Mouse (Mus musculus): ENCODE data around the gene Ppp6r1. TPM values are rescaled to one million over a fixed set of nuclear protein-coding genes. Genes with fewer than 3 reads are reported as not detected.

Gene Ppp6r1
- polyA plus RNA-seq (2016; fragmentation: Nextera tagmentation; extraction: Ambion mirVana): 10.6 and 11.7 TPM in 2 replicates

DNA sequence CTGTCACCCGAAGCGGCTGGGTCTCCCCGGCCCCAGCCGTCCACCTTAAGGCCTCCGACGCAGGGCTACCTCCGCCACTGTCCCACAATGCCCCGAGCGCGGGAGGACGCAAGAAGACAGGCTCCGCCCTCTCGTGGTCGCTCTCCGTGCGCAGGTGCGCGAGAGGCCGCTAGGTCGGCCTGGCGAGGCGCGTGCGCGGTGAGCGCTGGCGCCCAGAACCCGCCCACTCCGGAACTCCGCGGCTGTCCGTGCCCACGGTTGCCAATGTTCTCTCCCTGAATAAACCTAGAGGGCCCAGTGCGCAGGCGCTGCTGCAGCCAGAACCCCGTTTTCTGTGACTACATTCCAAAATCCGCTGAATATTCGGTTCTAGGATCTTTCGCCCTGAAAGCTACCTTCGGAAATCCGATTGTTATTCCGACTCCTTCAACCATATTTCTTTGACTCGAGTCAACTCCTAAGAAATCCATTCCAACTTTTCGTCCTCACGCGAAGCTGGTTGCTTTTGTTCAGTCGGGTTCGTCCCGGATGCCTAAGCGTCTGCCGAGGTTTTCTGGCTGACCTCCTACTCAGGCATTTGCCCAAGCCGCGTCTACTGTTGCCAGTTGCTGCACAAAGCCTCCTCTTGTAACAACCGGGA is at the start of gene Ppp6r1:
Gene Ppp6r1, minus strand, starts transcription at position 108 of the 640 bp plus-strand sequence.
- ATAC-seq (ENCODE audit: insufficient number of reproducible peaks, insufficient read depth, low FRiP score, low TSS enrichment): peak; percentile 96
- H3K4me1 ChIP-seq: peaks cover 32% of the 10 kb centered on the region
- no peaks in the 10 kb centered on the region for H3K9me3 ChIP-seq
- H3K36me3 ChIP-seq: peaks cover 5% of the 10 kb centered on the region
- H3K4me2 ChIP-seq (replicated peaks): peak within 1 kb of the TSS; percentile 66
- H3K27me3 ChIP-seq: no peaks in the 10 kb centered on the region
- peak within 1 kb of the TSS; percentile 94 for H3K27ac ChIP-seq
- peak within 1 kb of the TSS; percentile 75 for H3K4me3 ChIP-seq
- H3K9ac ChIP-seq: peak within 1 kb of the TSS; percentile 89
- under 1% methylated on average over 54 of the region's 54 CpGs for WGBS

DNA sequence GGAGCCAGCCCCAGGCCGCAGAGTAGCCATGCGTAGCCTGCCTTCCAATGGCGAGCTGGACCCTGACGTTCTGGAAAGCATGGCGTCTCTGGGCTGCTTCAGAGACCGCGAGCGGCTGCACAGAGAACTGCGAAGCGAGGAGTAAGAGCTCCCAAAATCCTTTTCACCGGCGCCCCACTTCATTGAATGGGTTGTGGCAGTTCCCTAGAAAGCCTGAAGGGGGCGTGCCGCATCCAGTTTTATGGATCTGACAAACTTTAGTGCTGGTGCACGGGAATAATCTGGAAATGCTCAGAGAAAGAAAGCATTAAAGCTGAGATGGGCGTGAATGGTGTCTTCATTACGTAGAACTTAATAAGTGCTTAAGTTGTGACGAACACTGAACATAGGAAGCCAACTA is 46.3 kb upstream of the Ppp6r1 start:
- H3K9me3 ChIP-seq: no peaks in the 10 kb centered on the region
- whole genome bisulfite sequencing: 43% methylated on average over 18 of the region's 18 CpGs
- no peak overlapping the region for H3K4me3 ChIP-seq
- peaks cover 71% of the 10 kb centered on the region for H3K36me3 ChIP-seq
- H3K4me2 ChIP-seq (replicated peaks): no peak overlapping the region
- H3K27me3 ChIP-seq: no peaks in the 10 kb centered on the region
- no peak for ATAC-seq (ENCODE audit: insufficient number of reproducible peaks, insufficient read depth, low FRiP score, low TSS enrichment)
- no peak overlapping the region for H3K9ac ChIP-seq
- peaks cover 9% of the 10 kb centered on the region; the same call in 1 of the 2 replicates for H3K4me1 ChIP-seq
- H3K27ac ChIP-seq: no peak overlapping the region

DNA sequence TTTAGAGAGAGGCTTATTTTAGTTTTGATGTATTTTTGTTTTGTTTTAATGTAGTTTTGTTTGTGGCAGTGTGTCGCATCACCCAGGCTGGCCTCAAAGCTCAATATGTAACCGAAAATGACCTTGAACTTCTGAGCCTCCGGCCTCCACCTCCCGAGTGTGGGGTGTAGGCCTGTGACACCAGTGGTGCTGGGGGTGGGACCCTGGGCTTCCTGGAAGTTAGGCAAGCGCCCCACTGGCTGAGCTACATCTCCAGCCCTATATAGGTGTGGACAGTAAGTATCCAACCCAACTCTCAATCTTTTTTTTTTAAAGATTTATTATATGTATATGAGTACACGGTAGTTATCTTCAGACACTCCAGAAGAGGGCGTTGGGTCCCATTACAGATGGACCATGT is 44.4 kb upstream of the Ppp6r1 start:
- H3K9me3 ChIP-seq: no peaks in the 10 kb centered on the region
- H3K4me3 ChIP-seq: no peak overlapping the region
- no peak overlapping the region for H3K9ac ChIP-seq
- peaks cover 71% of the 10 kb centered on the region for H3K36me3 ChIP-seq
- no peak overlapping the region for H3K27ac ChIP-seq
- H3K4me2 ChIP-seq (replicated peaks): no peak overlapping the region
- 95% methylated on average over 7 of the region's 7 CpGs for WGBS
- no peak for ATAC-seq (ENCODE audit: insufficient number of reproducible peaks, insufficient read depth, low FRiP score, low TSS enrichment)
- H3K4me1 ChIP-seq: peaks cover 9% of the 10 kb centered on the region; the same call in 1 of the 2 replicates
- no peaks in the 10 kb centered on the region for H3K27me3 ChIP-seq

DNA sequence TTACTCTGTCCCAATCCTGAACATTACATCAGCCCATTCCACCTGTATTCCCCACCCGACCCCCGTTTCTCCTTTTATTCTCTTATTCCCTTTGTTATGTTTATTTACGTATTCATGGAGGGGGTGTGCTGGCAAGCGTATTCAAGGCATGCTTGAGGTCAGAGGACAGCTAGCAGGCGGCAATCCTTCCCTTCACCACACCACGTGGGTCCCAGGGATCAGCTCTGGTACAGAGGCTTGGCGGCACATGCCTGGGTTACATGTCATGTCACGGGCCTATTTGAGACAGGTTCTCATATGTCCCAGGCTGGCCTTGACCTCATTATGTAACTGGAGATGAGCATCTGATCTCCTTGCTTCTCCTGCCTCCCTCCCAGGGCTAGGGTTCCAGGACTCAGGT is 43.5 kb upstream of the Ppp6r1 start:
- H3K9me3 ChIP-seq: no peaks in the 10 kb centered on the region
- H3K4me2 ChIP-seq (replicated peaks): no peak overlapping the region
- peaks cover 9% of the 10 kb centered on the region; the same call in 1 of the 2 replicates for H3K4me1 ChIP-seq
- ATAC-seq (ENCODE audit: insufficient number of reproducible peaks, insufficient read depth, low FRiP score, low TSS enrichment): no peak
- no peak overlapping the region for H3K27ac ChIP-seq
- H3K4me3 ChIP-seq: no peak overlapping the region
- H3K9ac ChIP-seq: no peak overlapping the region
- 29% methylated on average over 8 of the region's 8 CpGs for WGBS
- H3K36me3 ChIP-seq: peaks cover 67% of the 10 kb centered on the region
- H3K27me3 ChIP-seq: no peaks in the 10 kb centered on the region

DNA sequence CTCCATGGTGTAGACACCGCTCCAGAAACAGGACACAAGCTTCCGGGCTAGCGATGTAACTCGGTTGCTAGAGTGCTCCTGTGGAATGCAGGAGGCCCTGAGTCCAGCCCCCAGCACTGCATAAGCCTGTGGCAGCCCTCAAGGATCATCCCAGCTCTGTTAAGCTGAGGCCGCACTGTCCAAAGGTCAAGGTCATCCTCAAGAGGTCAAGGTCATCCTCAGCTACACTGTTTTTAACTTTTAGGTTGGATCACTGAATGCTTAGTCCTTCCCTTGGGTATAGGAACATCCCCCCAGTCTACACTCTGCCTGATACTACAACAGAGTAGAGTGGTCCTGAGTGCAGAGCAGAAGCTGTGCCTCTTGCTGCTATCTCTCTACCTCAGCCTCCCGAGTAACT is 34.2 kb upstream of the Ppp6r1 start:
- no peaks in the 10 kb centered on the region for H3K27me3 ChIP-seq
- no peak overlapping the region for H3K4me3 ChIP-seq
- peaks cover 48% of the 10 kb centered on the region for H3K36me3 ChIP-seq
- H3K9me3 ChIP-seq: no peaks in the 10 kb centered on the region
- no peak overlapping the region for H3K9ac ChIP-seq
- no peak for ATAC-seq (ENCODE audit: insufficient number of reproducible peaks, insufficient read depth, low FRiP score, low TSS enrichment)
- H3K27ac ChIP-seq: no peak overlapping the region
- peaks cover 6% of the 10 kb centered on the region for H3K4me1 ChIP-seq
- no peak overlapping the region for H3K4me2 ChIP-seq (replicated peaks)
- WGBS: 91% methylated on average over 6 of the region's 6 CpGs

DNA sequence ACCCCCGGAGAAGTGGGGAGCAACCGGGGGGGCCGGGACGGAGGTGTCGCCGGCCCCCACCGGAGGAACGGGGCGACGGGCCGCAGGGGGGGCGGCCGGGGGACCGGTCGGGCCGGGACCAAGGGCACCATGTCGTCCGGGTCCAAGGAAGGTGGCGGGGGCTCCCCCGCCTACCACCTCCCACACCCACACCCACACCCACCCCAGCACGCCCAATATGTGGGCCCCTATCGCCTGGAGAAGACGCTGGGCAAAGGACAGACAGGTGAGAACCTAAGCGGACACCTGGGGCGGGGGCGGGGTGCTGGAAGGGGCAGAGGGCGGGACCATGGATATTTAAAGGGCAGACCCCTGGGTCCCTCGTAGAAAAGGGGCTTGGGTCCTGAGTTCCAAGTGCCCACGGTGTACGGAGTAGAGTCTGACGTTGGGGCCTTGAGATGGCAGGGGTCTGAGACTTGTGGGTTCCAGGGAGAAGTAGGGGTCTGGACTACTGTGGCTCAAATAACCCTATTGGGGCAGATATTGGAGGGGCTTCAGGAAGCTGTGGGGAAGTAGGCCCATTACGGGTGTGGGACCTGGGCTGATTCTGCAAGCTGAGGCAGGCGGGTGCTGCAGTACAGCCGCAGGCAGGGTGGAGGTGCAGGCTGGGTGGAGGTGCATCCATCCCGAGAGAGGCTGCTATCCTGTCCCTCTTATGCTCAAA is 32.3 kb upstream of the Ppp6r1 start:
- H3K9ac ChIP-seq: peak overlapping the region; percentile 100
- H3K9me3 ChIP-seq: no peaks in the 10 kb centered on the region
- peaks cover 6% of the 10 kb centered on the region for H3K4me1 ChIP-seq
- peak overlapping the region; percentile 95 for H3K27ac ChIP-seq
- H3K36me3 ChIP-seq: peaks cover 35% of the 10 kb centered on the region
- peak overlapping the region; percentile 80 for H3K4me2 ChIP-seq (replicated peaks)
- H3K4me3 ChIP-seq: peak overlapping the region; percentile 99
- ATAC-seq (ENCODE audit: insufficient number of reproducible peaks, insufficient read depth, low FRiP score, low TSS enrichment): peak; percentile 41
- no peaks in the 10 kb centered on the region for H3K27me3 ChIP-seq
- WGBS: 8% methylated on average over 15 of the region's 35 CpGs

DNA sequence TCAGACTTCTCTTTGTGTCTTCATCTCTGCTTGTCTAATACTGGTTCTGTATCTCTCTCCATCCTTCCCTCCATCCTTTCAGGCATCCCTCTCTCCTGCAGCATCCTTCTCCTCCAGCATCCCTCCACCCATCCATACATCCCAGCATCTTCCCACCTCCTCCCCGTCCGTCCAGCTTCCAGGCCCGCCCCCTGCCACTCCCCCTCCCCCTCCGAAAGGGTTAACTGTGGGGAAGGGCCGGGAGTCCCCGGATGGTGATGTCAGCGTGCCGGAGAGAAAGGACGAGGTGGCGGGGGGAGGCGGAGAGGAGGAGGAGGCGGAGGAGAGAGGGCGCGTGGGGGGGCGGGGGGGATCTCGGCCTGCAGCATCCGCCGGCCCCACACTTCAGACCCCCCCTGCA is 31.6 kb upstream of the Ppp6r1 start, which contains the start of gene Brsk1:
Gene Brsk1, plus strand, starts transcription at position 218 of the 400 bp plus-strand sequence.
- H3K4me2 ChIP-seq (replicated peaks): peak within 1 kb of the TSS; percentile 80
- H3K27ac ChIP-seq: peak within 1 kb of the TSS; percentile 95
- H3K9me3 ChIP-seq: no peaks in the 10 kb centered on the region
- peaks cover 6% of the 10 kb centered on the region for H3K4me1 ChIP-seq
- ATAC-seq (ENCODE audit: insufficient number of reproducible peaks, insufficient read depth, low FRiP score, low TSS enrichment): peak; percentile 70
- no peaks in the 10 kb centered on the region for H3K27me3 ChIP-seq
- H3K4me3 ChIP-seq: peak within 1 kb of the TSS; percentile 99
- WGBS: 2% methylated on average over 6 of the region's 18 CpGs
- H3K9ac ChIP-seq: peak within 1 kb of the TSS; percentile 100
- peaks cover 28% of the 10 kb centered on the region for H3K36me3 ChIP-seq

DNA sequence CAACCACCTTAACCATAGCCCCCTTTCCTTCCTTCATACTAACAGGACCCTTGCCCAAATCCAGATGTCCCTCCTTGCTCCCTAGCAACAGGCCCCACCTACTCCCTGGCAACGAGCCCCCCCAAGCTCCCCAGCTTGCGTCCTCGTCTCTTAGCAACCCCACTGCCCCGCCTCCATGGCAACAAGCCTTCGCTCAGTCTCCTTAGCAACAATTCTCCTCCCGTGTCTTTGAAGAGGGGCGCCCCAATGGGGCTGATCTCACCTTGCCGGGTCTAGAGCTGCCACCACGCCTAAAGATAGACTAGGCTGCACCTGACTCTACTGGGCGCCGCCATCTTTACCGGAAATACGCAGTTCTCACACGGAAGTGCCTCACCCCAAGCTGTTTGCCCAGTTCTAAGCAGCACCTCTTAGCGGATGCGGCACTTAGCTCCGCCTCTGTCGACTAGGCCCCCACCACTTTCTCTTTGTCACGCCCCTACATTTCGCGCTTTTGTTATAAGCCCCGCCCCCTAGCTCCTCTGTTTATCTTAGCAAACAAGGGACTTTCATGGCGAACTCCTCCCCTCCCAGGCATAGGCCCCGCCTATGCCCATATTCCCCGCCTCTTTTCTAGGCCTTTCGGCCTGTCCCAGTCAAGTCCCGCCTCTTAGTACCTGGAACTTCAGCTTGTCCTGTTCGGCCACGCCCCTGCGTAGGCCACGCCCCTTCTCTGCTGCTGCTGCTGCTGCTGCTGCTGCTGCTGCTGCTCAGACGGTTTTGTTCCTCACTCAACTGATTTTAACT is 26.0 kb upstream of the Ppp6r1 start, which contains the start of gene Hspbp1:
Gene Hspbp1, minus strand, starts transcription at position 437 of the 786 bp plus-strand sequence.
- ATAC-seq (ENCODE audit: insufficient number of reproducible peaks, insufficient read depth, low FRiP score, low TSS enrichment): peak; percentile 99
- Histone ChIP-seq H3K4me2 (replicated peaks) (peak within 1 kb of the TSS; percentile 97), H3K9me3 (no peaks in the 10 kb centered on the region), H3K27me3 (no peaks in the 10 kb centered on the region), H3K36me3 (peaks cover 17% of the 10 kb centered on the region), H3K9ac (peak within 1 kb of the TSS; percentile 58), H3K27ac (peak within 1 kb of the TSS; percentile 70), H3K4me1 (peaks cover 6% of the 10 kb centered on the region), H3K4me3 (peak within 1 kb of the TSS; percentile 83)
- under 1% methylated on average over 32 of the region's 32 CpGs for WGBS

DNA sequence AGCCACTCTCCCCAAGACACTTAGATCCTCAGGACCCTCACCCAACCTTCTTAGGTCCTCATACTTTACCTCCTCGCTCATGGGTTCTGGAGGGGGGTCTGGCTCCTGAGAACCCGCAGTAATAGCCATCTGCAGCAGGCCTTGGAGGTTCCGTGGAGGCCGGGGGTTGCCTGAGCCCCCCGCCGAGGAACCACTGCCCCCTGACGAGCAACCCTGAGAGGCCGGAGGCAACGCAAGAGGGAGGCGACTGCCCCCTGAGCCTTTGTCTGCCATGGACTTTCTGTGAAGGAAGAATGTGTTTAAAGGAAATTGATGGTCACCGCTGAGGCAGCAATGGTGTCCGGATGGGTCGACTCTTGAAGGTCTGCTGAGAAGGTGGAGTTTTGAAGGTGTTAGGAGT is 25.4 kb upstream of the Ppp6r1 start:
- no peaks in the 10 kb centered on the region for H3K27me3 ChIP-seq
- WGBS: under 1% methylated on average over 13 of the region's 13 CpGs
- peaks cover 6% of the 10 kb centered on the region for H3K4me1 ChIP-seq
- peaks cover 19% of the 10 kb centered on the region for H3K36me3 ChIP-seq
- ATAC-seq (ENCODE audit: insufficient number of reproducible peaks, insufficient read depth, low FRiP score, low TSS enrichment): no peak
- peak overlapping the region; percentile 97 for H3K4me2 ChIP-seq (replicated peaks)
- H3K9me3 ChIP-seq: no peaks in the 10 kb centered on the region
- peak overlapping the region; percentile 58 for H3K9ac ChIP-seq
- no peak overlapping the region for H3K27ac ChIP-seq
- peak overlapping the region; percentile 83 for H3K4me3 ChIP-seq

DNA sequence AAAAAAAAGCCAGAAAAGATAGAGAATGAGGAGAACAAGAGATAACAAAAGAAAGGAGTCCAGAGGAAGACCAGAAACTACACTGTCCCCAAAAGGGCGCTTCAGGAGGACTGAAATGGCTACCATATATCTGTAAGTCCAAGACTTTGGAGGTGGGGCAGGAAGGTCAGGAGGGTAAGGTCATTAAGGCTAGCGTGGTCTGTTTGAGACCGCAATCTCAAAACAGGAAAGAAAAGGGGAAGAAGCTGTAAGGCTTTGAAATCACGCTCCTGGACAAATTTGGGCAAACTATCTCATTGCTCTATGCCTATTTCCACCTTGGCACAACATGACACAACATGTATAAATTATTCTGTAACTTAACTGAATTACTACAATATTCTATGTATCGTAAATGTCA is 24.5 kb upstream of the Ppp6r1 start:
- no peak overlapping the region for H3K4me3 ChIP-seq
- no peaks in the 10 kb centered on the region for H3K9me3 ChIP-seq
- H3K9ac ChIP-seq: no peak overlapping the region
- WGBS: 81% methylated on average over 5 of the region's 5 CpGs
- H3K4me2 ChIP-seq (replicated peaks): no peak overlapping the region
- ATAC-seq (ENCODE audit: insufficient number of reproducible peaks, insufficient read depth, low FRiP score, low TSS enrichment): no peak
- peaks cover 6% of the 10 kb centered on the region for H3K4me1 ChIP-seq
- peaks cover 19% of the 10 kb centered on the region for H3K36me3 ChIP-seq
- H3K27me3 ChIP-seq: no peaks in the 10 kb centered on the region
- no peak overlapping the region for H3K27ac ChIP-seq

DNA sequence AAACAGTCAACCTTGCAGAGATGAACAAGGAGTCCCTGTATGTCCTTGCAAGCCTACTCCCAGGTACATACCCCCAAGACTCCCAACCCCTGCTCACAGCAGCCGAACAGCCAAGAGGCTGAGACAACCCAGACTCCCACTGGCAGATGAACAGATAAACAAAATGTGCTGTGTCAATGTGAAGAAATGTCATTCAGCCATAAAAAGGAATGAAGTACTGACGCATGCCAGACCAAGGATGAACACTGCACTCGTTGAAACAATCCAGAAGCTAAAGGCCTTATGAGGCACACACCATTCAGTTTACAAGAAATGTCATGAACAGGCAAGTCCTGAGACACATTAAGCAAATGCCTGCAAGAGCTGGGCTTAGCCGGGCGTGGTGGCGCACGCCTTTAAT is 16.4 kb upstream of the Ppp6r1 start:
- Histone ChIP-seq H3K27ac (no peak overlapping the region), H3K4me1 (no peaks in the 10 kb centered on the region), H3K9ac (no peak overlapping the region), H3K36me3 (peaks cover 56% of the 10 kb centered on the region), H3K9me3 (no peaks in the 10 kb centered on the region), H3K4me3 (no peak overlapping the region), H3K4me2 (replicated peaks) (no peak overlapping the region), H3K27me3 (no peaks in the 10 kb centered on the region)
- ATAC-seq (ENCODE audit: insufficient number of reproducible peaks, insufficient read depth, low FRiP score, low TSS enrichment): no peak
- WGBS: 80% methylated on average over 7 of the region's 7 CpGs

Measured in embryonic facial prominence, embryonic 12.5 days (tissue).